Mouse (Mus musculus) fat pad, adult 2 months (tissue): Measurements from ENCODE around the gene Vav1.
"Not testable (repeated sequence)": the region's sequence is repeated elsewhere in the genome, so short reads cannot be mapped to it uniquely, and the experiment has no call there.

ENCODE experiments used
- DNase-seq: peaks from one replicate; pipeline ENCODE4 v3.0.0-alpha.2; 2011; ENCODE audit warnings: low read depth, low spot score; ENCODE audit errors: extremely low read depth

The Vav1 gene

GRCm38 (mm10) chr17:57335194-57335593 is 56.3 kb downstream of the Vav1 start:
- DNase-seq = not testable (repeated sequence)

- DNase-seq = no peak
Observed at GRCm38 (mm10) chr17:57335673-57336303, 56.9 kb downstream of the Vav1 start.

GRCm38 (mm10) chr17:57337996-57338395 is 59.1 kb downstream of the Vav1 start:
- no peak for DNase-seq

GRCm38 (mm10) chr17:57339298-57339697 is 60.4 kb downstream of the Vav1 start:
- DNase-seq = no peak

GRCm38 (mm10) chr17:57341568-57341967 is 62.7 kb downstream of the Vav1 start:
- no peak for DNase-seq

- DNase-seq = peak; percentile 33
Observed at GRCm38 (mm10) chr17:57344029-57344707, 65.3 kb downstream of the Vav1 start.

- no peak for DNase-seq
Observed at GRCm38 (mm10) chr17:57347017-57347416, 68.1 kb downstream of the Vav1 start.

GRCm38 (mm10) chr17:57347781-57348180 is 68.9 kb downstream of the Vav1 start:
- peak; percentile 51 for DNase-seq

- DNase-seq = no peak
Observed at GRCm38 (mm10) chr17:57349067-57349466, 70.2 kb downstream of the Vav1 start.

GRCm38 (mm10) chr17:57350212-57350611 is 71.3 kb downstream of the Vav1 start:
- no peak for DNase-seq

- DNase-seq = no peak
Observed at GRCm38 (mm10) chr17:57351107-57351506, 72.2 kb downstream of the Vav1 start.

- no peak for DNase-seq
Observed at GRCm38 (mm10) chr17:57358441-57358840, 79.5 kb downstream of the Vav1 start, which contains the start of gene Adgre1. Adgre1 (plus strand) TSS chr17:57358691.

GRCm38 (mm10) chr17:57359485-57360241 is 80.8 kb downstream of the Vav1 start:
- no peak for DNase-seq
